Mouse (Mus musculus): Measurements from ENCODE around the gene Ap4s1.

DNA sequence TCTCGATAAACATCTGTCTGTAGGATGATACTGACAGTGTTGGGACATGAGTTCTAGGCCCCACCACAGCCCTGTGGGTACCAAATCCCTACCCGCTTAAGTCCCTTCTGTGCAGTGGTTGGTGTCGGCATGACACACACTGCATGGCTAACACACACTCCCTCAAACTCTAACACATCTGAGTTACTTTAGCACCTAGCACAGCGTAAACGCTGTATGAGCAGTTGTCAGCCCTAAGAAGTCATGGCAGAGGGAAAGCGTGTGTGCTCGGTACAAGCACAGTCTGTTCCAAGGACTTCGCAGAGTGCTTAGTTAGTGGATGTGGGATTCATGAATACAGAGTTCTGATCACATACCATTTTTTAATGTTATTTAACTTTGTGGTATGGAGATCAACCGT, 39.0 kb downstream of the Ap4s1 start:
- TF ChIP-seq CTCF (IDR thresholded peaks at IDR 0.05; ENCODE audit: insufficient read depth, low read depth, low read length) (no peak), POLR2A (IDR thresholded peaks at IDR 0.05; ENCODE audit: insufficient read depth, low read depth, low read length) (no peak)
